Mouse (Mus musculus) intestine, embryonic 14.5 days (tissue): ENCODE data around the gene Tnc. TPM values are rescaled to one million over a fixed set of nuclear protein-coding genes. Genes with fewer than 3 reads are reported as not detected.

Source experiments
- ATAC-seq: fragments of 200-750 bp; cut with Nextera tagmentation; replicated peaks from 2 replicates; pipeline ENCODE4 v1.8.0; 2017; ENCODE audit warnings: low read depth, moderate number of reproducible peaks, moderate TSS enrichment, moderate library complexity; ENCODE audit not compliant: low FRiP score, low TSS enrichment
- DNase-seq: peaks from one replicate; pipeline ENCODE4 v3.0.0-alpha.2; 2018; ENCODE audit warnings: low spot score
- H3K27ac ChIP-seq: fragments of 300-500 bp; sonication (generic); 2 replicates; pipeline ENCODE4 v1.5.1; 2014; ENCODE audit warnings: low read depth, mild to moderate bottlenecking, control low read depth
- H3K27me3 ChIP-seq: fragments of 300-500 bp; sonication (generic); replicated peaks from 2 replicates; pipeline ENCODE4 v1.6.1; 2014; ENCODE audit warnings: low read length, control low read depth; ENCODE audit not compliant: control insufficient read depth, insufficient read depth
- H3K36me3 ChIP-seq: fragments of 300-500 bp; sonication (generic); 2 replicates; pipeline ENCODE4 v1.6.1; 2014; ENCODE audit warnings: low read length, control low read depth; ENCODE audit not compliant: control insufficient read depth, insufficient read depth
- H3K4me1 ChIP-seq: fragments of 300-500 bp; sonication (generic); replicated peaks from 2 replicates; pipeline ENCODE4 v1.6.1; 2014; ENCODE audit warnings: low read length, control low read depth, mixed read lengths; ENCODE audit not compliant: control insufficient read depth, insufficient read depth
- H3K4me2 ChIP-seq: fragments of 300-500 bp; sonication (generic); 2 replicates; pipeline ENCODE4 v1.6.1; 2014; ENCODE audit warnings: low read length
- H3K4me3 ChIP-seq: fragments of 300-500 bp; sonication (generic); 2 replicates; pipeline ENCODE4 v1.5.1; 2014; ENCODE audit warnings: low read depth, low read length, control low read depth, mixed read lengths
- H3K9ac ChIP-seq: fragments of 300-500 bp; sonication (generic); 2 replicates; pipeline ENCODE4 v1.6.1; 2014; ENCODE audit warnings: mild to moderate bottlenecking, low read length
- H3K9me3 ChIP-seq: fragments of 300-500 bp; sonication (generic); 2 replicates; pipeline ENCODE4 v1.6.1; 2016; ENCODE audit warnings: low read length, control low read depth; ENCODE audit not compliant: control insufficient read depth
- WGBS: fragments of 180-500 bp; shearing (Covaris S2); extraction: QIAGEN DNeasy Blood & Tissue Kit; methylation state at CpG from one replicate; pipeline ENCODE4 v1.1.7; 2014; 5-methylcytosine and 5-hydroxymethylcytosine counted together
- polyA plus RNA-seq: library from polyadenylated mRNA; unstranded; fragments of >200 nt; fragmentation: Nextera tagmentation; extraction: Ambion mirVana; gene quantifications from 2 replicates; pipeline ENCODE4 v1.2.1, GENCODE M21; 2014

Gene Tnc
- polyA plus RNA-seq, 1 experiment from 2014 or later = 5.9 TPM

- Histone ChIP-seq H3K4me2 (no peak overlapping the region), H3K9me3 (no peaks in the 10 kb centered on the region), H3K27me3 (peaks cover 13% of the 10 kb centered on the region; the same call in 1 of the 2 replicates), H3K36me3 (no peaks in the 10 kb centered on the region), H3K4me3 (no peak overlapping the region), H3K9ac (no peak overlapping the region), H3K4me1 (no peaks in the 10 kb centered on the region), H3K27ac (no peak overlapping the region)
- 84% methylated on average over 6 of the region's 6 CpGs for WGBS
- no peak for DNase-seq
- no peak for ATAC-seq
Observed at GRCm38 (mm10) chr4:64043371-64043770, 3.4 kb downstream of the Tnc start.

- no peaks in the 10 kb centered on the region for H3K36me3 ChIP-seq
- no peaks in the 10 kb centered on the region for H3K27me3 ChIP-seq
- no peaks in the 10 kb centered on the region for H3K4me1 ChIP-seq
- no peak overlapping the region for H3K27ac ChIP-seq
- WGBS = 74% methylated on average over 2 of the region's 2 CpGs
- H3K4me2 ChIP-seq = no peak overlapping the region
- no peak for DNase-seq
- no peak overlapping the region for H3K4me3 ChIP-seq
- H3K9ac ChIP-seq = no peak overlapping the region
- H3K9me3 ChIP-seq = no peaks in the 10 kb centered on the region
- ATAC-seq = no peak
Observed at GRCm38 (mm10) chr4:64039091-64039490, 7.7 kb downstream of the Tnc start.

- Histone ChIP-seq H3K36me3 (no peaks in the 10 kb centered on the region), H3K4me3 (no peak overlapping the region), H3K4me1 (no peaks in the 10 kb centered on the region), H3K9ac (no peak overlapping the region), H3K27ac (no peak overlapping the region), H3K27me3 (no peaks in the 10 kb centered on the region), H3K9me3 (no peaks in the 10 kb centered on the region), H3K4me2 (no peak overlapping the region)
- DNase-seq = no peak
- ATAC-seq = no peak
- 67% methylated on average over 2 of the region's 2 CpGs for WGBS
Observed at GRCm38 (mm10) chr4:64037513-64037912, 9.3 kb downstream of the Tnc start.

GRCm38 (mm10) chr4:64034724-64035123 lies 12.1 kb downstream of the Tnc start:
- Histone ChIP-seq H3K27me3 (no peaks in the 10 kb centered on the region), H3K36me3 (no peaks in the 10 kb centered on the region), H3K9me3 (no peaks in the 10 kb centered on the region), H3K4me3 (no peak overlapping the region), H3K4me1 (no peaks in the 10 kb centered on the region), H3K9ac (no peak overlapping the region), H3K27ac (no peak overlapping the region), H3K4me2 (no peak overlapping the region)
- ATAC-seq = no peak
- WGBS = 79% methylated on average over 1 of the region's 1 CpGs
- DNase-seq = no peak

- Histone ChIP-seq H3K27me3 (no peaks in the 10 kb centered on the region), H3K36me3 (no peaks in the 10 kb centered on the region), H3K27ac (no peak overlapping the region), H3K9me3 (no peaks in the 10 kb centered on the region), H3K9ac (no peak overlapping the region), H3K4me3 (no peak overlapping the region), H3K4me2 (no peak overlapping the region), H3K4me1 (no peaks in the 10 kb centered on the region)
- 34% methylated on average over 2 of the region's 2 CpGs for WGBS
- ATAC-seq = no peak
- no peak for DNase-seq
Observed at GRCm38 (mm10) chr4:64033191-64033590, 13.6 kb downstream of the Tnc start.

GRCm38 (mm10) chr4:64029486-64029885 lies 17.3 kb downstream of the Tnc start:
- no peaks in the 10 kb centered on the region for H3K9me3 ChIP-seq

GRCm38 (mm10) chr4:64025591-64025990 lies 21.2 kb downstream of the Tnc start:
- WGBS = 87% methylated on average over 6 of the region's 6 CpGs
- Histone ChIP-seq H3K4me2 (no peak overlapping the region), H3K9me3 (no peaks in the 10 kb centered on the region), H3K9ac (no peak overlapping the region), H3K4me3 (no peak overlapping the region), H3K27ac (no peak overlapping the region), H3K36me3 (no peaks in the 10 kb centered on the region), H3K27me3 (no peaks in the 10 kb centered on the region), H3K4me1 (peaks cover 3% of the 10 kb centered on the region; the same call in 1 of the 2 replicates)
- DNase-seq = no peak
- no peak for ATAC-seq

More at GRCm38 (mm10) chr4:64029486-64029885, 17.3 kb downstream of the Tnc start:
- no peak overlapping the region for H3K9ac ChIP-seq
- no peak for ATAC-seq
- no peak overlapping the region for H3K4me2 ChIP-seq
- no peaks in the 10 kb centered on the region for H3K27me3 ChIP-seq
- H3K4me1 ChIP-seq = no peaks in the 10 kb centered on the region
- no peak overlapping the region for H3K4me3 ChIP-seq
- 37% methylated on average over 1 of the region's 1 CpGs for WGBS
- H3K36me3 ChIP-seq = no peaks in the 10 kb centered on the region
- no peak overlapping the region for H3K27ac ChIP-seq
- no peak for DNase-seq

- Histone ChIP-seq H3K4me3 (no peak overlapping the region), H3K36me3 (no peaks in the 10 kb centered on the region), H3K27me3 (no peaks in the 10 kb centered on the region), H3K4me1 (peaks cover 3% of the 10 kb centered on the region; the same call in 1 of the 2 replicates), H3K9me3 (no peaks in the 10 kb centered on the region), H3K9ac (no peak overlapping the region), H3K4me2 (no peak overlapping the region), H3K27ac (no peak overlapping the region)
- WGBS = 23% methylated on average over 4 of the region's 4 CpGs
- no peak for DNase-seq
- no peak for ATAC-seq
Observed at GRCm38 (mm10) chr4:64024041-64024779, 22.6 kb downstream of the Tnc start.
